Mouse (Mus musculus) embryonic facial prominence, embryonic 11.5 days (tissue): ENCODE data around the gene Gtf3a. TPM values are rescaled to one million over a fixed set of nuclear protein-coding genes. Genes with fewer than 3 reads are reported as not detected.
"Not testable (repeated sequence)": the region's sequence is repeated elsewhere in the genome, so short reads cannot be mapped to it uniquely, and the experiment has no call there.

Experiments used
- ATAC-seq: fragments of 200-750 bp; cut with Nextera tagmentation; replicated peaks from 2 replicates; pipeline ENCODE4 v1.8.0; 2017; ENCODE audit warnings: low read depth; ENCODE audit not compliant: insufficient number of reproducible peaks, low FRiP score, low TSS enrichment
- DNase-seq: peaks from one replicate; pipeline ENCODE4 v3.0.0-alpha.2; 2015; ENCODE audit warnings: low spot score
- H3K27ac ChIP-seq: fragments of 300-500 bp; sonication (generic); replicated peaks from 2 replicates; pipeline ENCODE4 v1.5.1; 2014; ENCODE audit warnings: mild to moderate bottlenecking, low read depth, low read length, control low read depth
- H3K27me3 ChIP-seq: fragments of 300-500 bp; sonication (generic); 2 replicates; pipeline ENCODE4 v1.6.1; 2014; ENCODE audit warnings: mild to moderate bottlenecking, low read length, moderate library complexity, mixed read lengths; ENCODE audit not compliant: control insufficient read depth, insufficient read depth
- H3K36me3 ChIP-seq: fragments of 300-500 bp; sonication (generic); replicated peaks from 2 replicates; pipeline ENCODE4 v1.6.1; 2014; ENCODE audit warnings: low read depth, mild to moderate bottlenecking, low read length, moderate library complexity, mixed read lengths; ENCODE audit not compliant: control insufficient read depth, insufficient read depth
- H3K4me1 ChIP-seq: fragments of 300-500 bp; sonication (generic); 2 replicates; pipeline ENCODE4 v1.6.1; 2014; ENCODE audit warnings: low read length, mixed read lengths; ENCODE audit not compliant: control insufficient read depth, insufficient read depth
- H3K4me2 ChIP-seq: fragments of 300-500 bp; sonication (generic); 2 replicates; pipeline ENCODE4 v1.6.1; 2014; ENCODE audit warnings: low read depth, mild to moderate bottlenecking, control low read depth, low read length, moderate library complexity
- H3K4me3 ChIP-seq: fragments of 300-500 bp; sonication (generic); 2 replicates; pipeline ENCODE4 v1.5.1; 2014; ENCODE audit warnings: low read depth, low read length, control low read depth
- H3K9ac ChIP-seq: fragments of 300-500 bp; sonication (generic); replicated peaks from 2 replicates; pipeline ENCODE4 v1.6.1; 2014; ENCODE audit warnings: mild to moderate bottlenecking, control low read depth, low read length
- H3K9me3 ChIP-seq: fragments of 300-500 bp; sonication (generic); replicated peaks from 2 replicates; pipeline ENCODE4 v1.6.1; 2016; ENCODE audit warnings: mild to moderate bottlenecking, low read length, inconsistent platforms, mixed read lengths; ENCODE audit not compliant: control insufficient read depth
- WGBS: fragments of 180-500 bp; shearing (Covaris S2); extraction: QIAGEN DNeasy Blood & Tissue Kit; methylation state at CpG from one replicate; pipeline ENCODE4 v1.1.7; 2014; 5-methylcytosine and 5-hydroxymethylcytosine counted together
- polyA plus RNA-seq: library from polyadenylated mRNA; unstranded; fragments of >200 nt; fragmentation: Nextera tagmentation; extraction: Ambion mirVana; gene quantifications from 2 replicates; pipeline ENCODE4 v1.2.1, GENCODE M21; 2014

The Gtf3a gene
- polyA plus RNA-seq, 1 experiment from 2014 or later: 120 TPM

DNA sequence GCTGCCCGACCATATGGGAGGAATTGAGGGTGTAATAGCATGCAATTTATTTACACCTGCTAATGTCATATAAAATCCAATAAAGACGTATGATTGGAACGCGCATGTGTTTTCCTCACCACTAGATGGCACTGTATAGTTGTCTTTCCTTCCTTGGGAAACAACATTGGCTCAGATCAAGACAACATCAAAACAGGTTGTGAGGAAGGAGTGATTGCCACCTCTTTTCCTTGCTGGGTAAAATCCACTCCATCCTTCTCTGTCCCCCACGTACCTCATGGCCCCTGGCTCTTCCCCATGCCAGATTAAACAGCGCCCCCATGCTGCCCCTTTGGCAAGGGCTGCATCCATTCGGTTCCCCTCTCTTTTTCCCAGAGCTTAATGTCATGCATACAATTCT, 8.2 kb upstream of the Gtf3a start:
- H3K4me2 ChIP-seq: no peak overlapping the region
- no peaks in the 10 kb centered on the region for H3K4me1 ChIP-seq
- ATAC-seq (no peak), DNase-seq (peak; percentile 75)
- H3K9me3 ChIP-seq: no peaks in the 10 kb centered on the region
- H3K27ac ChIP-seq: no peak overlapping the region
- H3K36me3 ChIP-seq: no peaks in the 10 kb centered on the region
- H3K27me3 ChIP-seq: no peaks in the 10 kb centered on the region
- 19% methylated on average over 7 of the region's 7 CpGs for WGBS
- no peak overlapping the region for H3K4me3 ChIP-seq
- no peak overlapping the region for H3K9ac ChIP-seq

DNA sequence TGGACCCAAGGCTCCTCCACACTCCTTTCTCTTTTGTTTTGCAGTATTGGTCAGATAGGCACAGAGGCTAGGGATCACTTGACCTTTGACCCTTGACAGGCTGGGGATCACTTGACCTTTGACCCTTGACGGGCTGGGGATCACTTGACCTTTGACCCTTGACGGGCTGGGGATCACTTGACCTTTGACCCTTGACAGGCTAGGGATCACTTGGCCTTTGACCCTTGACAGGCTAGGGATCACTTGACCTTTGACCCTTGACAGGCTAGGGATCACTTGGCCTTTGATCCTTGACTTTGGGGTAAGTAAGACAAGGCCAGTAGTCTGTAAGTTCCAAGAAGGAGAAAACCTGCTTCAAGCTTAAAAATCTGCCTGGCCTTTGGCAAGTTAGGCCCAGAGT, 6.5 kb upstream of the Gtf3a start:
- 25% methylated on average over 2 of the region's 2 CpGs for WGBS
- not testable (repeated sequence) for H3K9me3 ChIP-seq, H3K36me3 ChIP-seq, H3K4me2 ChIP-seq, H3K27me3 ChIP-seq, H3K4me3 ChIP-seq, ATAC-seq, H3K27ac ChIP-seq, H3K9ac ChIP-seq, H3K4me1 ChIP-seq
- peak; percentile 30 for DNase-seq

DNA sequence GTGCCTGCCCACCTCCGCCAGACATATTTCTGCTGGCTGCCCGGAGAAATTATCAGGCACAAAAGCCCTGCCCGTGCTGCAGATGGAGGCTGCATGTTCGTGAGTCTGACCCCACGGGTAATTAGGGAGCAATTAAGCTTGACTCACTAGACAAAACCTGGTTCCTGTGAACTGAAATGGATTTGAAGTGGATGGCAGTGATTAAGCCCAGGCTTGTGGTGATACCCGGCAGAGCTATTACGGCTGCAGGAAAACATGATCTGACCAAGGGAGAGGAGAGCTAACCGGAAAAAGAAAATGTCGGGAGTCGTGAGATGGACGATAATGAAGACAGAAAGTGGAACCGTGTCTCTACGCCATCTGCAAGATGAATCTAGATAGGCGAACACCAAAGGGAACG, 5.5 kb upstream of the Gtf3a start:
- Histone ChIP-seq H3K36me3 (no peaks in the 10 kb centered on the region), H3K9ac (no peak overlapping the region), H3K4me2 (no peak overlapping the region), H3K9me3 (no peaks in the 10 kb centered on the region), H3K27me3 (no peaks in the 10 kb centered on the region), H3K27ac (no peak overlapping the region), H3K4me1 (no peaks in the 10 kb centered on the region), H3K4me3 (no peak overlapping the region)
- DNase-seq: peak; percentile 47
- ATAC-seq: no peak
- WGBS: 49% methylated on average over 15 of the region's 15 CpGs

DNA sequence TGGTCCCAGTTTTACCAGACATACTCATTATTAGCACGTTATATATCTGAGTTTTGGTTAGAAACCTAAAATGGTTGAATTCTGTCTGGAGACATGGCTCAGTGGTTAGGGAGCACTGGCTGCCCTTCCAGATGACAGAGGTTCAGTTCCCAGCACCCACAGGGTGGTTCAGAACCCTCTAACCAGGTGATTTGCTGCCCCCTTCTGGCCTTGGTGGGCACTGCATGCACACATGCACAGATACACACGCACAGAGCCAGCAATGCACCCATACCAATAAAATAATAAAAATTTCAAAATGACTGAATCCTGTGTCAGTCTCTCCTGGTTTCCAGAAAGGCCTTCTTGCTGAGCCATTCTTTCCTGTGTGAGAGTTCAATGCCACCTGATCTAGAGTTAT, 3.9 kb upstream of the Gtf3a start:
- H3K4me3 ChIP-seq: no peak overlapping the region
- ATAC-seq: no peak
- H3K27ac ChIP-seq: no peak overlapping the region
- DNase-seq: no peak
- 96% methylated on average over 2 of the region's 2 CpGs for WGBS
- no peaks in the 10 kb centered on the region for H3K4me1 ChIP-seq
- no peak overlapping the region for H3K4me2 ChIP-seq
- H3K9ac ChIP-seq: no peak overlapping the region
- no peaks in the 10 kb centered on the region for H3K9me3 ChIP-seq
- no peaks in the 10 kb centered on the region for H3K36me3 ChIP-seq
- H3K27me3 ChIP-seq: no peaks in the 10 kb centered on the region

DNA sequence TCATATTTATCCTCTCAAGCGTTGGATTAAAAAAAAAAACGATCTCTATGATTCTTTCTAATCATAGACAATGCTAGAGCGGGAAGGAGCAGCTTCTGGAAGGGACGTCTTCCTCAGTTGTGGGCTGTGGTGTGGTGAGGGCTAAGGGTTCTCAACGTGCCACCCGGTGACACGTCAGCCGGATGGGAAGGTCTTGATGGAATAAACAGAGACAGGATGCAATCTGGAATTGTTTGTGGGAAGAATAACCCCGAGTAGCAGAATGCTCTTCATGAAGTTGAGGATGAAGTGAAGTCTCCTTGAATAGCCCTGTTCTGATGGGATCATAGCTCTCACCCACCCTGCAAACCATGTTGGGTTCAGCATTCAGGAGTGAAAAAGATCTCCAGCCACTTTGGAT, 1.8 kb upstream of the Gtf3a start:
- Histone ChIP-seq H3K4me2 (no peak overlapping the region), H3K36me3 (no peaks in the 10 kb centered on the region; the same call in 1 of the 2 replicates), H3K4me1 (0 out of 2 replicates have a peak, but pooled peaks cover 3% of the 10 kb centered on the region), H3K4me3 (no peak overlapping the region), H3K9ac (no peak overlapping the region), H3K27ac (no peak overlapping the region), H3K9me3 (no peaks in the 10 kb centered on the region), H3K27me3 (no peaks in the 10 kb centered on the region)
- 87% methylated on average over 9 of the region's 9 CpGs for WGBS
- ATAC-seq: no peak
- DNase-seq: no peak

DNA sequence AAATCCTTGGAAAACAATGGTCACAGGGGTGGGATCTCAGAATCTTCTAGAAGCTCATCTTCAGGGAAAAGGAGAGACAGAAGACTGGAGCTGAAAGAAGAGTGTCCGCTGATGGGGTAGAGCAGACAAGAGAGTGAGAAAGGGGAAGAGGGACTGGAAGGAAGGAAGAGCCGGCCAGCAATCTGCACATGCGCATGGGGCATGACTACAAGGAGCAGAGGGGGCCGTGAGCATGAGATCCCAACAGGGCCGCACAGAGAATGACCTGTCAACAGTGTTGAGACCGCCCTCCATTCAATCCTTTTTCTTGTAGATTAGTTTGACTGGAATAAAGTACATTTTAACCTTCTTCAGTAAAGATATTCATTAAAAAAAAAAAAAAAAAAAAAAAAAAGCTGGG, 960 bp upstream of the Gtf3a start:
- Histone ChIP-seq H3K4me1 (0 out of 2 replicates have a peak, but pooled peaks cover 3% of the 10 kb centered on the region), H3K4me3 (no peak overlapping the region), H3K9me3 (no peaks in the 10 kb centered on the region), H3K27me3 (no peaks in the 10 kb centered on the region), H3K27ac (no peak overlapping the region), H3K9ac (no peak overlapping the region), H3K4me2 (no peak overlapping the region), H3K36me3 (peaks cover 1% of the 10 kb centered on the region)
- 92% methylated on average over 6 of the region's 6 CpGs for WGBS
- ATAC-seq: no peak
- no peak for DNase-seq

DNA sequence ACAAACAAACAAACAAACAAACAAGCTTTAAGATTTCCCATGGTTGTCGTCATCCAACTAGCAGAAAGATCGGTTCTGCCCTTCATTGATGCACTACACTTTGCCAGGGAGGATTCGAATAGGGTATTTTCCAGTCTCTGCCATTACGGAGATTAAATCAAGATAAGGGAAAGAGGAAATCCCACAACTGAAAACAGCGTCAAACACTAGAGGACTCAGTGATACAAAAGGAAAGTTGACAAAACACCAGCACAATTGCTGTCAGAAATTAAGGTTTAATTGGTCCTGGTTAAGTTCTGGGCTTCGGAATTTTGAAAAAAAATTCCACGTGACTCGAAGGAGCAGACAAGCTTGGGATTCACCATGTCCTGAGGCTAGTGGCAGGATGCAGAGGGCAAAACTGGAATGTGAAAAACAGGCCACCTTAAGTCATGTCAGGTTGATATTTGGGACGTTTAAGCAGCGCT, 383 bp upstream of the Gtf3a start:
- Histone ChIP-seq H3K27me3 (no peaks in the 10 kb centered on the region), H3K4me3 (peak overlapping the region; percentile 78), H3K4me1 (0 out of 2 replicates have a peak, but pooled peaks cover 3% of the 10 kb centered on the region), H3K27ac (no peak overlapping the region), H3K4me2 (peak overlapping the region; percentile 74), H3K9ac (peak overlapping the region; percentile 53), H3K9me3 (no peaks in the 10 kb centered on the region), H3K36me3 (peaks cover 7% of the 10 kb centered on the region)
- WGBS: 18% methylated on average over 10 of the region's 10 CpGs
- ATAC-seq (0 out of 2 replicates have a peak, but pooled peaks have one; percentile 8), DNase-seq (no peak)

DNA sequence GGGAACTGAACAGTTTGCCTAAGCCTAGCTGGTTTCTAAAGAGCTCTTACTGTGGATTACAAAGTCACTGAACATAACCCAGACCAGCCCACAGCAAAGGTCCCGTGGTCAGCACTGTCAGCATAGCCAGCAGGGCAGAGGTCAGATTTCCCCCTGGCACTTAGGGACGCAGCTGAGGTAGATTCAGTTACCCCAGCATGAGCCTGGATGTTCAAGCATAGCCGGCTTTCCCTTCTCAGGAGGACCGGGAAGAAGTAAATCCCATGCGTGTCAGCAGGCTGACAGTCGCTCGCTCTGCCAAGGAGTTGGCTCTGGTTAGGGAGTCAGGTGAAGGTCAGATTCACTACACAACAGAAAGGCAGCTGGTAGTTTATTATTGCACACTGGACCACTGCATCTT, 6.1 kb downstream of the Gtf3a start:
- Histone ChIP-seq H3K36me3 (peaks cover 31% of the 10 kb centered on the region), H3K9ac (no peak overlapping the region), H3K4me1 (0 out of 2 replicates have a peak, but pooled peaks cover 3% of the 10 kb centered on the region), H3K9me3 (no peaks in the 10 kb centered on the region), H3K27me3 (no peaks in the 10 kb centered on the region), H3K4me2 (no peak overlapping the region), H3K27ac (no peak overlapping the region), H3K4me3 (no peak overlapping the region)
- WGBS: 90% methylated on average over 7 of the region's 7 CpGs
- DNase-seq (no peak), ATAC-seq (no peak)
